Mouse (Mus musculus) heart, adult 8-10 months (tissue): Measurements from ENCODE around the gene Hnrnpc. TPM values are rescaled to one million over a fixed set of nuclear protein-coding genes. Genes with fewer than 3 reads are reported as not detected.
A peak's percentile ranks its signal among the peaks of the same experiment; 100 is the strongest.
"Not testable (repeated sequence)": the region's sequence is repeated elsewhere in the genome, so short reads cannot be mapped to it uniquely, and the experiment has no call there.

ENCODE experiments used
- DNase-seq: peaks from one replicate; pipeline ENCODE4 v3.0.0; 2022; ENCODE audit warnings: low spot score
- total RNA-seq, 4 experiments: library from RNA; stranded (reverse); gene quantifications; 2 replicates each; pipeline ENCODE4 v1.2.4; 2022

Gene Hnrnpc
- total RNA-seq, 4 experiments from 2014 or later = 126 to 132 (median 128) TPM

GRCm38 (mm10) chr14:52103474-52103855 is 363 bp downstream of the Hnrnpc start:
- DNase-seq = no peak

- no peak for DNase-seq
Observed at GRCm38 (mm10) chr14:52101285-52102157, 2.3 kb downstream of the Hnrnpc start.

DNA sequence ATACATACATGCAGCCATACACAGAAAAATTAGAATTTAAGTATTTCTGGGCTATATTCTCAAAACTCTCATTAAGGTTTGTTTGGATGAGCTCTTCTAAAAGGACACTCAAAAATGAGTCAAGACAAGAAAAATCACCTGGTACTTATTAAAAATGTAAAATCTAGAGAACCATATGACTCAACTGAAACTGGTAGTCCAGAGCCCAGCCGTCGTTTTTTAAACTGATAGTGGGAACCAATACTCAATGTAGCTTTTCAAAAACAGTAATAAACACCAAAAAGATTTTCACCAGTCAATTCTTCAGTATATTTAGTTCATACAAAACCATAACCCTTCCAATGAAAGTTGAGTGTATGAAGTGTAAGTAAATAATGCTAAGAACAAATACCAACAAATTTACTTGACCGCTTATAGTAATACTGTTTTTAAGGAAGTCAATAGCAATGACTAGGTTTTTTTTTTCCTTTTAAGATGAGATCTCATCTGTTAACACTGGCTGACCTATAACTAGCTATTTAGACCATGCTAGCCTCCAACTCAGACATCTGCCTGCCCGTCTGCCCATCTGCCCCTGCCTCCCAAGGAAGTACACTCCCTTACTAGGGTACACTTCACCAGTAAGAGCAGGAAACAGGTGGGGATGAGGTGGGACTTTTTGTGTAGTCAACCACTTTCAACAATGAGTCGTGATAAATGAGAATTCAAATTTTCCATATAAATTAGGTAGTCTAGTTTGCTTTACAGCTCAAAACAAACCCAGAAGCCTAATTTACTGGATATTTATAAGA is 3.5 kb downstream of the Hnrnpc start:
- DNase-seq = no peak

DNA sequence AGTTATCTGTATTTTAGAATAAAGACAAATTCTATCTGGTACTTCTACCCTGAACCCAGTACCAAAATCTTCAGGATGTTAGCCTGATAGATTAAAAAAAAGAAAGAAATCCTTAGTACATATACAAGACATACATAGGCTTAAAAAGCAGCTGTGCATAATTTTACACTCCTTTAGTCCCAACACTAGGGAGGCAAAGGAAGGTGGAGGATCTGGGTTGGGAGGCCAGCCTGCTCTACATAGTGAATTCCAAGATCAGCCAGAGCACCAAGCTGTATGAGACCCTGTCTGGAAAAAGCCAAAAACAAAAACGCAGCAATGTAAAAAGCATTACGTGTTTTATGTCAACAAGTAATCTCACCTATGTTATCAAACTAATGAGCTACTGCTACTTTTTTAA is 4.3 kb downstream of the Hnrnpc start:
- no peak for DNase-seq

DNA sequence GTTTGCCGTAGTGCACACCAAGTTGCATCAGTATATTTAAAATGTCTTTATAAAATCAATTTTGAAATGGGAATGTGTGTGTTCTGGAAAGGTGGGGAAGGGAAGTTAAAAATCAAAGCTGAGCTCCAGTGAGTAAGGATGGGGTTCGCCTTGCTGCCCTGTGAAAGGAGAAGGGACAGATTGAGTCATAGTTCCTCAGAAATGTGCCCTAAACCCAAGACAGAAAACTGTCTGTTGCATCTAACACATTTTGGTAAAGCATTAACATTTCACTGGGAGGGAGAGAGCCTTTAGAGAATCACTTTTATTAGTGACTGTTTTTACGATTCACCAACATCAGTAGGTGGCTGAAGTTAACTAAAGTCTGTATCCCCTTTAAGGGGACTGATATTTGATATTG is 5.4 kb downstream of the Hnrnpc start:
- DNase-seq = not testable (repeated sequence)

DNA sequence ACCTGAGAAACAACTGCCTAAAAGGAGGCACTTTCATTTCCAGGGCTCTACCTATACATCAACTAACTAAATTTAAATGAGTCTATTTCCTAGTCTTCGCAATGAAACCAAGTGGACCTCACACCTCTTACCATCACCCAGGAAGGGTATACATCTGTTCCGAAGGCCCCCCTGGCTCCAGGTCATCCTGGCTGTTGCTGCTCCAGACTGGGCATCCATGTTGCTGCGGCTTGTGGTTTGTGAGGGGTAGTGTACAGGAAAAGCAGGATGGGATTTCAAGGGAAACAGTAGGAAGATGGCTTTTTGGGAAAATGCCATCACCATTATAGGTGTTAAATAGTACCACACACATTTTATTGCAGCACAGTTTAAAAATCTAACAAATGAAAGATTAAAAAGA is 6.6 kb downstream of the Hnrnpc start:
- not testable (repeated sequence) for DNase-seq

GRCm38 (mm10) chr14:52094533-52094932 is 9.3 kb downstream of the Hnrnpc start:
- no peak for DNase-seq

- no peak for DNase-seq
Observed at GRCm38 (mm10) chr14:52083083-52083482, 20.7 kb downstream of the Hnrnpc start.

DNA sequence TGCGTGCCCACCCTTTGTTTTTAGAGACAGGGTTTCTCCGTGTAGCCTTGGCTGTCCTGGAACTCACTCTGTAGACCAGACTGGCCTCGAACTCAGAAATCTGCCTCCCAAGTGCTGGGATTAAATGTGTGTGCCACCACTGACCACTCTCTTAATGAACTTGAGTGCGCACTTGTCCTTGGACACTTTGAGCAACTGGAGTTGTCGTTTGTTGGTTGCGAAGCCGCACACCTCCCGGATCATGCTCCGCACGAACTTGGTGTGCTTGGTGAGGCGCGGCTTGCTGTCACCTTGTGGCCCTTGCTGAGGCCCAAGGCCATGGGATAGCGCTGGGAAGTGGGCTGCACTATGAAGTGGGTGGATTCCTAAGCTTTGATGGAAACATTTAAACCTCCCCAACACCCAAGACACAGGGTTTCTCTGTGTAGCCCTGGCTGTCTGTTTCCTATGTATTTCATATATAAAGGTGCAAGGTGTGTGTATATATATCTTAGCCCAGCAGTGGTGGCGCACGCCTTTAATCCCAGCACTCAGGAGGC is 32.2 kb downstream of the Hnrnpc start:
- DNase-seq = no peak

- no peak for DNase-seq
Observed at GRCm38 (mm10) chr14:52066135-52066534, 37.7 kb downstream of the Hnrnpc start.

DNA sequence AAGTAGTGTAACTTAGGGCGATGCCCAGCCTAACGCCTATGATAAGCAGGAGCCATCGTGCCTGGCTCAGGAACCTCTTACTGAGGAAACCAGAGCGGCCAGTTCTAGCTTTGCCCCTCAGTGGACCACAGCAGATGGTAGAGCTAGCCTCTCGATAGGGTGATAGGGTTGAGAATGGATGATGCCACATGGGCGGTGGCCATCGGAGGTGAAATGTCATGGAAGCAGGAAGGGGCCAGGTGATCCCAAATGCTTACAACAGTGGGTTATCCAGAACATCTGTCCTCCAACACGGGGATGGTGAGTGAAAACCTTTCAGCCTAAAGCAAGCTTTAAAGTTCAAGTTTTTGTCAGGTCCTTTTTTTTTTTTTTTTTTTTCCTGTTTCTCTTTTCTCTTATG is 42.0 kb downstream of the Hnrnpc start:
- no peak for DNase-seq

DNA sequence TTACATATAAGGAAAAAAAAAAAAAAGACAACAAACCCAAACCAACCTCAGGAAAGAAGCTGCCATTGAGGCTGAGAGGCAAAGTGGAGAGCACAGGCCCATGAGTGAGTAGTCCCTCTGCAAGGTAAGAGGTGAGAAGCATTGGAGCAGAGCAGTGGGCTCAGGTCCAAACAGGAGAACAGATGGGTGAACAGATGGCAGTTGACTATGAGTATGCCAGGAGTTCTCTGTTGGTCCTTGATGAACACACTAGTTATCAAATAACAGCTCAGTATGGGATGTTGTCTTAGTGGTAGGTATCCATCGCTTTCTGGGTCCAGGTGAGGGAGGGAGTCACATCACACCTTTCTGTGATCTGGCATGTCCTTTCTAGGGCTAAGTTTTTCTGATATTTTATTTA is 43.0 kb downstream of the Hnrnpc start:
- no peak for DNase-seq

DNA sequence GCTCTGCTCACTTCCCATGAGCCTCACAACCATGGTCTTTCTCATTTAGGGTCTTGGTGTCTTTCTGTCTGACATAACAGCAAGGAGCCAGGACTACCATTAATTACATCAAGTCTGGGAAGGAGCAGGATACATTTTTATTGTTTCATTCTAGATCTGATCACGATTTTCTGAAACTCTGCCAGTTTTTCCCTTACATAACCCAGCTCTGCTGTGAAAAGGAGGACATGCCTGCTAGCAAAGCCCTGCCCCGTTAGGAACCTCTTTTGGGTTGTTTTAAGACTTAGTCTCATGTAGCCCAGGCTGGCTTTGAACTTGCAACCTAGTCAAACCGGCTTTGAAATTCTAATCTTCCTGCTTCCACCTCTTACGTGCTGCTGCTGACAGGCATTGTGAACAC is 43.8 kb downstream of the Hnrnpc start:
- no peak for DNase-seq

DNA sequence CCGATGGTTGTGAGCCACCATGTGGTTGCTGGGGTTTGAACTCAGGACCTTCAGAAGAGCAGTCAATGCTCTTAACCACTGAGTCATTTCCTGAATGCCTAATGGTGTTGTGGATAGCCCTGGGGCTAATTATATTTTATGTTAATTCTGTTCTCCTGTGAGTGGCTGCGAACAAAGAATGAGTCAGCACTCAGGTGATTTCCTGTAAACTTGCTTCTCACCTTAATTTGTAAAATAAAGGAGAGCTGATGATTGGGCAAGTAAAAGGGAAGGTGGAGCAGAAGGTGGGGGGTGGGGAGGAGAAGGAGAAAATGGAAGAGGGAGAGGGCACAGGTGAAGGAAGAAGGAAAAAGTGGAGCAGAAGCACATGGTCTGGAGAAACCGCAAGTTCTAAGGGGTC is 51.1 kb downstream of the Hnrnpc start:
- DNase-seq = not testable (repeated sequence)

GRCm38 (mm10) chr14:52045966-52046565 is 57.8 kb downstream of the Hnrnpc start:
- no peak for DNase-seq

DNA sequence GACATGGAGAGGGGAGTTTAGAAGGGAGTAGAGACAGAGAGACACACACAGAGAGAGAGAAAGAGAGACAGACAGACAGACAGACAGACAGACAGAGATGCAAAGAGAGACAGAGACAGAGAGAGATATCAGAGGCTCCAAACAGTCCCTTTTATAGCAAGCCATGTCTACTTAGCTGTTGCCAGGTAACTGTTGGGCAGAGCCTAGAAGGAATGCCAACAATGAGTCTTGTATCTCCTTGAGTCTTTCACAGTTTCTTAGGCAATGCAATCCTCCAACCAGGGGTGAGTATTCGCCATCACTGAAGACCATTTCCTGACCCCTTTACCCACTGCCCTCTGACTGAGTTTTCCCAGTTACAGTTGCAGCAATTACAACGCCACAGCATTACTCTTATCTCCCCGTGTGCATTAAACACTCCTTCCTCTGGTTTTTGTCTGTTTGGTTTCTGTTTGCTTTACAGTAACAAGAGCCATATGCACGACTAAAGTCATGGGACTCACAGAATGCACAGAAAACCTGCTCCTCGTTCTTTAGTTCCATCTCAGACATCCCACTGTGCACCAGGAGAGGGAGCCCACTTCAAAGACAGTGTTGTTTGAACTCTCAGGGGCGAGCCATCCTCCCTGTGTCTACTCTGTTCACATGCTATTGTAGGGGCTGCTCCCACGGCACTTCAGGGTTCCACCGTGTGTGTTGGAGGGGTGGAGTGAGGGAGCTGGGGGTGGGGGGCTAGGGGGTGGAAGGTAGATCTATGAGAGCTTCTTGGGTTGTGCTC is 58.7 kb downstream of the Hnrnpc start:
- no peak for DNase-seq

DNA sequence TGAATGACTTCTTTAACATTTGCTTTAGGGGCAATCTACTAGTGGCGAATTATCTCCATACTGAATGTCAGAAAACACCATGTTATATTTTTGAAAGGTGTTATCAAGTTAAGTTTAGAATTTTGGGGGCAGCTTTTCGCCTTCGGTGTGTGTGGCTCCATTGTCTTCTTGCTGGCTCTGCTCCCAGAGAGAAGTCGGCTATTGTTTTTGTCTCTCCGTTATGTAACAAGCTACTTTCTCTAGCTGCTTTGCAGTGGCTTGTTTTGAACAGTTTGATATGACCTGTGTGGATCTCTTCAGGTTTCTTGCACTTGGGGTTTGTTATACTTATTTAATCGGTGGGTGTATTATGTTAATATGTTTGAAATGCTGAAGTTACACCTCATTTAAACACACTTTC is 60.4 kb downstream of the Hnrnpc start:
- DNase-seq = peak; percentile 19

GRCm38 (mm10) chr14:52042359-52042758 is 61.5 kb downstream of the Hnrnpc start, which contains the start of gene Olfr221:
TSS of gene Olfr221 (minus strand) at chr14:52042459.
- not testable (repeated sequence) for DNase-seq

DNA sequence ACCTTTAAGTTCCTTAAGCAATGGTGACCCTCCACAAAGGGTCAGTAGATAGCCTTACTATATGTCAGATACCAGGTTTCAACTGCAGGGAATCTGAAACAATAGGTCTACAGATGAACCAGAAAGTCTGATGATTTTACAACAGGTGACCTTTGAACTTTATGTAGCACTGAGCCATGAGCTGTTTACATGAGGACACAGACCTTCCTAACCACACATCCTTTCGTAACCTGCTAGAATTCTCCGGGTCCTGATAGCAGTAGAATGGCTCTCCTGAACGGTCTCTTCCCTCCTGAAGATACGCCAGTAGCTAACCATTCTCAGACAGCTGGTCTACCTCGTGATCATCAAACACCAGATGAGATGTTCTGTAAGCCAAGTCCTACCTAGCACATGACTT is 64.5 kb downstream of the Hnrnpc start:
- no peak for DNase-seq

- DNase-seq = no peak
Observed at GRCm38 (mm10) chr14:52035926-52036325, 67.9 kb downstream of the Hnrnpc start.

DNA sequence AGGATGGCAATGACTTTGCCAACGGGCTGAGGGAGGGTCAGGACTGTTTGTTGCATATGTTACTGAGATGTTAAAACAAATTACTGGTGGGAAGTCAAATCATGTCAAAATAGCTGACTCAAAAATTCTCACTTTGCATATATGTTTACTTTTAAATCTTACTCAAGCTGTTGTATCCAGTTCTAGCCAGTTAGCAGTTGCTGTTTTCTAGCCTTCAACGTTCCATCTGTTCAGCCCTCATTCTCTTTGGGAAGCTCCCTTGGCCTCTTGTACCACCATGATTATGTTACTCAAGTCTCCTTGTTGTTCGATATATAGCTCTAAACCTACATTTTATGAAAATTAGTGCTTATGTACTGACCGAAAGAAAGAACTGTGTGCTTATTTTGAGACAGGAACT is 77.5 kb downstream of the Hnrnpc start:
- no peak for DNase-seq
